Mouse (Mus musculus): ENCODE data around the gene Unc119b. TPM values are rescaled to one million over a fixed set of nuclear protein-coding genes. Genes with fewer than 3 reads are reported as not detected.

Gene Unc119b
- total RNA-seq, 1 experiment: 27.5 TPM

- Histone ChIP-seq H3K27ac (ENCODE audit: insufficient read depth, low read depth, low read length, poor library complexity, severe bottlenecking) (no peak within 1 kb of the TSS), H3K4me1 (ENCODE audit: control insufficient read depth in 2 of 2, insufficient read depth in 2 of 2, low read length in 2 of 2, poor library complexity in 1 of 2) (no peaks in the 10 kb centered on the region), H3K9ac (ENCODE audit: insufficient read depth, low read depth, low read length, poor library complexity, severe bottlenecking) (no peak within 1 kb of the TSS), H3K36me3 (ENCODE audit: control insufficient read depth, insufficient read depth, low read length, poor library complexity, severe bottlenecking) (peaks cover 37% of the 10 kb centered on the region), H3K9me3 (ENCODE audit: control insufficient read depth, insufficient read depth, low read depth, low read length) (no peaks in the 10 kb centered on the region), H3K4me3 (ENCODE audit: insufficient read depth in 1 of 2, low read depth in 1 of 2, low read length in 2 of 2, poor library complexity in 1 of 2, severe bottlenecking in 1 of 2) (no peak within 1 kb of the TSS)
- in situ Hi-C loops (cut with MboI; ENCODE audit: low sequenced_read_pairs in 2 of 2, unreplicated experiment in 2 of 2): no loop called here
- TF ChIP-seq MAFK (IDR thresholded peaks at IDR 0.05; ENCODE audit: insufficient read depth, low read depth, low read length): no peak
- no peak for TF ChIP-seq CHD2 (IDR thresholded peaks at IDR 0.05; ENCODE audit: low read depth, low read length)
- TF ChIP-seq ZC3H11A (IDR thresholded peaks at IDR 0.05; ENCODE audit: borderline replicate concordance, low read depth, low read length): no peak
- TF ChIP-seq ZNF384 (IDR thresholded peaks at IDR 0.05; ENCODE audit: low read depth, low read length): no peak
- TF ChIP-seq HCFC1 (IDR thresholded peaks at IDR 0.05; ENCODE audit: borderline replicate concordance, insufficient read depth, low read length): no peak
- DNase-seq (ENCODE audit: low read depth, low spot score): no peak
Observed at GRCm38 (mm10) chr5:115098195-115098594, 36.6 kb downstream of the Unc119b start, which contains the start of gene Gm10401. Gm10401 (minus strand) TSS chr5:115098295.

- H3K36me3 ChIP-seq (ENCODE audit: control insufficient read depth, insufficient read depth, low read length, poor library complexity, severe bottlenecking): peaks cover 41% of the 10 kb centered on the region
- in situ Hi-C loops (cut with MboI; ENCODE audit: low sequenced_read_pairs in 2 of 2, unreplicated experiment in 2 of 2): no loop called here
- no peaks in the 10 kb centered on the region for H3K9me3 ChIP-seq (ENCODE audit: control insufficient read depth, insufficient read depth, low read depth, low read length)
- DNase-seq (ENCODE audit: low read depth, low spot score): no peak
- TF ChIP-seq ZC3H11A (IDR thresholded peaks at IDR 0.05; ENCODE audit: borderline replicate concordance, low read depth, low read length) (no peak), ZNF384 (IDR thresholded peaks at IDR 0.05; ENCODE audit: low read depth, low read length) (no peak), HCFC1 (IDR thresholded peaks at IDR 0.05; ENCODE audit: borderline replicate concordance, insufficient read depth, low read length) (no peak), MAFK (IDR thresholded peaks at IDR 0.05; ENCODE audit: insufficient read depth, low read depth, low read length) (no peak), CHD2 (IDR thresholded peaks at IDR 0.05; ENCODE audit: low read depth, low read length) (no peak)
- H3K9ac ChIP-seq (ENCODE audit: insufficient read depth, low read depth, low read length, poor library complexity, severe bottlenecking): no peak overlapping the region
- peaks cover 5 to 8% of the 10 kb centered on the region in 2 experiments; a peak in 3 of 4 replicates for H3K4me1 ChIP-seq (ENCODE audit: control insufficient read depth in 2 of 2, insufficient read depth in 2 of 2, low read length in 2 of 2, poor library complexity in 1 of 2)
- peak overlapping the region; percentile 40; the same call in 1 of the 2 replicates for H3K27ac ChIP-seq (ENCODE audit: insufficient read depth, low read depth, low read length, poor library complexity, severe bottlenecking)
- H3K4me3 ChIP-seq (ENCODE audit: insufficient read depth in 1 of 2, low read depth in 1 of 2, low read length in 2 of 2, poor library complexity in 1 of 2, severe bottlenecking in 1 of 2): no peak overlapping the region
Observed at GRCm38 (mm10) chr5:115091776-115092175, 43.0 kb downstream of the Unc119b start.

- in situ Hi-C loops (cut with MboI; ENCODE audit: low sequenced_read_pairs in 2 of 2, unreplicated experiment in 2 of 2): no loop called here
- no peak for TF ChIP-seq ZC3H11A (IDR thresholded peaks at IDR 0.05; ENCODE audit: borderline replicate concordance, low read depth, low read length)
- no peak for TF ChIP-seq CHD2 (IDR thresholded peaks at IDR 0.05; ENCODE audit: low read depth, low read length)
- no peak for TF ChIP-seq ZNF384 (IDR thresholded peaks at IDR 0.05; ENCODE audit: low read depth, low read length)
- TF ChIP-seq HCFC1 (IDR thresholded peaks at IDR 0.05; ENCODE audit: borderline replicate concordance, insufficient read depth, low read length): no peak
- peak overlapping the region; percentile 28; the same call in 1 of the 2 replicates for H3K27ac ChIP-seq (ENCODE audit: insufficient read depth, low read depth, low read length, poor library complexity, severe bottlenecking)
Observed at GRCm38 (mm10) chr5:115091015-115091414, 43.8 kb downstream of the Unc119b start.

GRCm38 (mm10) chr5:115089592-115090268, 45.0 kb downstream of the Unc119b start:
- in situ Hi-C loops (cut with MboI; ENCODE audit: low sequenced_read_pairs in 2 of 2, unreplicated experiment in 2 of 2): loop anchor here in 1 of 2 experiments (10.0 kb wide), 1 partner anchor 105 kb away; no protein-coding TSS in a partner anchor
- Histone ChIP-seq H3K4me3 (ENCODE audit: insufficient read depth in 1 of 2, low read depth in 1 of 2, low read length in 2 of 2, poor library complexity in 1 of 2, severe bottlenecking in 1 of 2) (no peak overlapping the region), H3K36me3 (ENCODE audit: control insufficient read depth, insufficient read depth, low read length, poor library complexity, severe bottlenecking) (peaks cover 28% of the 10 kb centered on the region)

More at GRCm38 (mm10) chr5:115091015-115091414, 43.8 kb downstream of the Unc119b start:
- Histone ChIP-seq H3K36me3 (ENCODE audit: control insufficient read depth, insufficient read depth, low read length, poor library complexity, severe bottlenecking) (peaks cover 38% of the 10 kb centered on the region), H3K4me1 (ENCODE audit: control insufficient read depth in 2 of 2, insufficient read depth in 2 of 2, low read length in 2 of 2, poor library complexity in 1 of 2) (peaks cover 5 to 8% of the 10 kb centered on the region in 2 experiments; a peak in 3 of 4 replicates), H3K9me3 (ENCODE audit: control insufficient read depth, insufficient read depth, low read depth, low read length) (no peaks in the 10 kb centered on the region), H3K9ac (ENCODE audit: insufficient read depth, low read depth, low read length, poor library complexity, severe bottlenecking) (no peak overlapping the region), H3K4me3 (ENCODE audit: insufficient read depth in 1 of 2, low read depth in 1 of 2, low read length in 2 of 2, poor library complexity in 1 of 2, severe bottlenecking in 1 of 2) (no peak overlapping the region)
- DNase-seq (ENCODE audit: low read depth, low spot score): no peak

More at GRCm38 (mm10) chr5:115089592-115090268, 45.0 kb downstream of the Unc119b start:
- Histone ChIP-seq H3K9me3 (ENCODE audit: control insufficient read depth, insufficient read depth, low read depth, low read length) (no peaks in the 10 kb centered on the region), H3K27ac (ENCODE audit: insufficient read depth, low read depth, low read length, poor library complexity, severe bottlenecking) (no peak overlapping the region), H3K9ac (ENCODE audit: insufficient read depth, low read depth, low read length, poor library complexity, severe bottlenecking) (no peak overlapping the region), H3K4me1 (ENCODE audit: control insufficient read depth in 2 of 2, insufficient read depth in 2 of 2, low read length in 2 of 2, poor library complexity in 1 of 2) (peaks cover 5 to 8% of the 10 kb centered on the region in 2 experiments; a peak in 3 of 4 replicates)
- DNase-seq (ENCODE audit: low read depth, low spot score): no peak
- no peak for TF ChIP-seq HCFC1 (IDR thresholded peaks at IDR 0.05; ENCODE audit: borderline replicate concordance, insufficient read depth, low read length)
- no peak for TF ChIP-seq CHD2 (IDR thresholded peaks at IDR 0.05; ENCODE audit: low read depth, low read length)
- no peak for TF ChIP-seq MAFK (IDR thresholded peaks at IDR 0.05; ENCODE audit: insufficient read depth, low read depth, low read length)
- no peak for TF ChIP-seq ZNF384 (IDR thresholded peaks at IDR 0.05; ENCODE audit: low read depth, low read length)
- no peak for TF ChIP-seq ZC3H11A (IDR thresholded peaks at IDR 0.05; ENCODE audit: borderline replicate concordance, low read depth, low read length)
